Mouse (Mus musculus) intestine, postnatal 0 days (tissue): ENCODE data around the gene Olfr986. TPM values are rescaled to one million over a fixed set of nuclear protein-coding genes. Genes with fewer than 3 reads are reported as not detected.

Source experiments
- ATAC-seq: fragments of 200-750 bp; cut with Nextera tagmentation; 2 replicates; pipeline ENCODE4 v1.8.0; 2017; ENCODE audit warnings: mild to moderate bottlenecking, moderate TSS enrichment, moderate library complexity
- H3K27ac ChIP-seq: fragments of 300-500 bp; sonication (generic); 2 replicates; pipeline ENCODE4 v1.5.1; 2014; ENCODE audit warnings: mild to moderate bottlenecking, low read depth, low read length, moderate library complexity
- H3K27me3 ChIP-seq: fragments of 300-500 bp; sonication (generic); replicated peaks from 2 replicates; pipeline ENCODE4 v1.6.1; 2014; ENCODE audit warnings: low read length, mixed read lengths; ENCODE audit not compliant: control insufficient read depth, insufficient read depth
- H3K36me3 ChIP-seq: fragments of 300-500 bp; sonication (generic); 2 replicates; pipeline ENCODE4 v1.6.1; 2014; ENCODE audit warnings: mild to moderate bottlenecking, moderate library complexity; ENCODE audit not compliant: control insufficient read depth, insufficient read depth
- H3K4me1 ChIP-seq: fragments of 300-500 bp; sonication (generic); replicated peaks from 2 replicates; pipeline ENCODE4 v1.6.1; 2014; ENCODE audit warnings: antibody characterized with exemption, low read length, mixed read lengths; ENCODE audit not compliant: control insufficient read depth, insufficient read depth
- H3K4me2 ChIP-seq: fragments of 300-500 bp; sonication (generic); replicated peaks from 2 replicates; pipeline ENCODE4 v1.6.1; 2014; ENCODE audit warnings: low read depth, mild to moderate bottlenecking, moderate library complexity
- H3K4me3 ChIP-seq: fragments of 300-500 bp; sonication (generic); 2 replicates; pipeline ENCODE4 v1.5.1; 2014; ENCODE audit warnings: low read depth, low read length
- H3K9ac ChIP-seq: fragments of 300-500 bp; sonication (generic); 2 replicates; pipeline ENCODE4 v1.6.1; 2014; ENCODE audit warnings: mild to moderate bottlenecking, low read depth, low read length
- H3K9me3 ChIP-seq: fragments of 300-500 bp; sonication (generic); 2 replicates; pipeline ENCODE4 v1.6.1; 2016; ENCODE audit warnings: mixed run types; ENCODE audit not compliant: control insufficient read depth
- CTCF ChIP-seq: sonication (generic); IDR thresholded peaks from 2 replicates; pipeline ENCODE4 v1.5.1; 2016; ENCODE audit warnings: low read depth, mild to moderate bottlenecking, control low read depth, antibody characterized with exemption, moderate library complexity
- WGBS: fragments of 180-500 bp; shearing (Covaris S2); extraction: QIAGEN DNeasy Blood & Tissue Kit; methylation state at CpG from one replicate; pipeline ENCODE4 v1.1.7; 2014; 5-methylcytosine and 5-hydroxymethylcytosine counted together
- polyA plus RNA-seq: library from polyadenylated mRNA; unstranded; fragments of >200 nt; fragmentation: Nextera tagmentation; extraction: Ambion mirVana; gene quantifications from 2 replicates; pipeline ENCODE4 v1.2.1, GENCODE M21; 2015

Gene Olfr986
- polyA plus RNA-seq, 1 experiment from 2014 or later, result not detected

DNA sequence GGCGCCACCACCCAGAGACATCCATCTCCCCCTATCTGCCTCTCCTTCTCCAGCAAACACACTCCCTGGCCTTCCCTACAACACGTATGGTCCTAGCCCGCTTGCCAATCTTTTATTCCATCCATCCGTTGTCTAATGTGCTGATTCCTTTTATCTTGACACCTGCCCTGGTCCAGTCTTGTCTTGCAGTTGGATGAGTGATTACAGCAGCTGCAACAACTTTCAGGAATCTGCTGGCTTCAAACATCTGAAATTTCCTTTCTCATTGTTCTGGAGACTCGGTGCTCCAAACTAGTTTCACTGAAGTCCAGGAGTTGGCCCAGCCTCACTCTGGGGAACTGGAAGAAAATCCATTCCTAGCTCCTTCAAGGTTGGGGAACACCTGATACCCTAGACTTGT lies 48.8 kb downstream of the Olfr986 start:
- no peak for TF ChIP-seq CTCF
- Histone ChIP-seq H3K27me3 (no peaks in the 10 kb centered on the region; the same call in 1 of the 2 replicates), H3K9me3 (no peaks in the 10 kb centered on the region), H3K36me3 (no peaks in the 10 kb centered on the region), H3K27ac (no peak overlapping the region), H3K9ac (no peak overlapping the region), H3K4me3 (no peak overlapping the region), H3K4me2 (no peak overlapping the region), H3K4me1 (no peaks in the 10 kb centered on the region)
- no peak for ATAC-seq
- 79% methylated on average over 5 of the region's 5 CpGs for WGBS

DNA sequence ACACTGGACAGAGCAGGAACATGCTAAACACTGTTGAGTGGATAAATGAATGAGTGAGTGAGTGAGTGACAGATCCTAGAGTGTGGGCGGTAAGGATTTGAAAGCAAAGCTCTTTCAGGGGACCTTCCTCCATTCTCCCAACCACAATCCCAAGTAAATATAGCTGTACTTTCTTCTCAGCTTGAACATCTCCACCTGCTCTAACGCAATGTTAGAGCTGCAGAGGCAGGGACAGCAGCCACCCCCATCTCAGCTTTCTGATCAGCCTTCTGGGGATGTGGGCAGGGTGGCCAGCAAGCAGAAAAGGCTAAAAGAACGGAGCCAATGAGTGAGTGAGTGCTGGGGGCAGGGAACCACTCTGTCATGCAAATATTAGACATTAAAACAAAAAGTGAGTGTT lies 50.3 kb downstream of the Olfr986 start:
- no peak for ATAC-seq
- no peak overlapping the region for H3K4me3 ChIP-seq
- 78% methylated on average over 3 of the region's 3 CpGs for WGBS
- no peaks in the 10 kb centered on the region for H3K36me3 ChIP-seq
- no peaks in the 10 kb centered on the region for H3K27me3 ChIP-seq
- no peaks in the 10 kb centered on the region for H3K4me1 ChIP-seq
- H3K4me2 ChIP-seq, result no peak overlapping the region
- no peak for TF ChIP-seq CTCF
- H3K27ac ChIP-seq, result no peak overlapping the region
- H3K9me3 ChIP-seq, result no peaks in the 10 kb centered on the region
- no peak overlapping the region for H3K9ac ChIP-seq

DNA sequence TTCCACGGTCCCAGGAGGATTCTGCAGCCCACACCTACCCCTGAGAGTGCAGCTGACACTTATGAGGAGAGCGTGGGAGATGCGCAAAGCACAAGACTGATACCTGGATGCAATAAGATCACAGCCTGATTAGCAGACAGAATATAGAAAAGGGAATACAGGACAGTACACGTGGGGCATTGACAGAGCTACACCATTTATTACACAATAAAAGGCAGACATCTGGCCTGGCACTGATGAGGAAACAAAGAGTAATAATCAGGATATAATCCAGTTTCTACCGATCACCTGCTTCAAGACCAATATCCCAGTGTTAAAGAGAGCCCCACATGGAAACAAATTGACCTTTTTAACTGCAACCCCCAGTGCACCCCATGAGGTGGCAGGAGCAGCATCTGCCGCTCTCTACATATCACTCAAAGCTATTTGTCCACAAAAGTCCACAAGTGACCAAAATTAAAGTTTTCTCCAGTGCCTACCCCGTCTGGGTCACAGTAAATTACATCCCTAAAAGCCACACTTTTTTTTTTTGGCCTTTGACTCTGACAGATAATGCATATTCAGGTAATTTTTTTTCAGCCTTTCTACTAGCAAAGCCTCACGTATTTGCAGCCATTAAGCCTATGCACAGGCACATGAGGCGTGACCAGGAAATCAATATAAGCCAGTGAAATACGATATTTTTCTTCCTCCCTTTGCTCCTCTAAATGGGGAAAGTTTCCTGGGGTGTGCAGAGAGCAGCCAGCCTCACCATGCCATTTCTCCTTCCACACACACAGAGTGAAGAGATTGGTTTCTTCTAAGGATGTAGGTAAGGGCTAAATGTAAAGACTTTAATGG lies 53.7 kb downstream of the Olfr986 start:
- Histone ChIP-seq H3K27ac (no peak overlapping the region), H3K9me3 (no peaks in the 10 kb centered on the region), H3K4me3 (no peak overlapping the region), H3K4me1 (no peaks in the 10 kb centered on the region), H3K9ac (no peak overlapping the region), H3K4me2 (no peak overlapping the region), H3K27me3 (no peaks in the 10 kb centered on the region), H3K36me3 (no peaks in the 10 kb centered on the region)
- WGBS, result 47% methylated on average over 10 of the region's 10 CpGs
- ATAC-seq, result peak; percentile 32; the same call in 1 of the 2 replicates
- no peak for TF ChIP-seq CTCF

DNA sequence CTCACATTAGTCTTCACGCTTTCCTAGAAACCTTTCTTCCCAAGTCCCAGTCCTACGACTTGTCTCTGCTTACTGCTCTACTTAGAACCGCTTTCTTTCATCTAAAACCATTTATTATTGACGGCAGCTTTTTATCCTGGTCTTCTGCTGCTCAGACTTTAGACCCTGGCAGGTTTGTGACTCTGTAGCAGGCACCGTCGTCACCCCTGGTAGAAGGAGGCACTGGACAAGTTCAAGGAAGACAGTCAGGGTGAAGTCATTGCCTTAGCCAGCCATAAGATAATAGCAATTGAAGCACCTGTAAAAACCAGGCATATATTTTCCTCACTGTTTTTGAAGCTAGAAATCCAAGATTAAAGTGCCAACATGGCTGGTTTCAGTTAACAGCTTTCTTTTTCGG lies 54.5 kb downstream of the Olfr986 start:
- Histone ChIP-seq H3K9me3 (no peaks in the 10 kb centered on the region), H3K27me3 (no peaks in the 10 kb centered on the region)
- WGBS, result 61% methylated on average over 7 of the region's 7 CpGs

More for the DNA sequence above, 54.5 kb downstream of the Olfr986 start:
- ATAC-seq, result peak; percentile 51; the same call in 1 of the 2 replicates
- H3K36me3 ChIP-seq, result no peaks in the 10 kb centered on the region
- H3K4me2 ChIP-seq, result no peak overlapping the region
- TF ChIP-seq CTCF, result no peak
- H3K9ac ChIP-seq, result no peak overlapping the region
- H3K4me1 ChIP-seq, result no peaks in the 10 kb centered on the region
- no peak overlapping the region for H3K4me3 ChIP-seq
- no peak overlapping the region for H3K27ac ChIP-seq

Other genes starting within 250 kb of the Olfr986 start
- gene Olfr974, start 243.4 kb upstream of the Olfr986 start, polyA plus RNA-seq, result not detected in 2 replicates
- not detected in 2 replicates for gene Olfr975, start 228.9 kb upstream of the Olfr986 start, polyA plus RNA-seq
- gene Olfr976, start 219.8 kb upstream of the Olfr986 start, polyA plus RNA-seq, result not detected in 2 replicates
- gene Olfr978, start 188.8 kb upstream of the Olfr986 start, polyA plus RNA-seq, result not detected in 2 replicates
- gene Olfr979, start 177.5 kb upstream of the Olfr986 start, polyA plus RNA-seq, result not detected in 2 replicates
- gene Olfr980, start 171.3 kb upstream of the Olfr986 start, polyA plus RNA-seq, result not detected in 2 replicates
- not detected in 2 replicates for gene Olfr981, start 159.5 kb upstream of the Olfr986 start, polyA plus RNA-seq
- gene Olfr982, start 107.1 kb upstream of the Olfr986 start, polyA plus RNA-seq, result not detected in 2 replicates
- not detected in 2 replicates for gene Olfr983, start 87.3 kb upstream of the Olfr986 start, polyA plus RNA-seq
- not detected in 2 replicates for gene Olfr984, start 66.7 kb upstream of the Olfr986 start, polyA plus RNA-seq
- not detected in 2 replicates for gene Olfr985, start 50.7 kb upstream of the Olfr986 start, polyA plus RNA-seq
- gene Tmem225, start 32.8 kb upstream of the Olfr986 start, polyA plus RNA-seq, result not detected in 2 replicates
- gene Zfp202, start 11.4 kb downstream of the Olfr986 start, polyA plus RNA-seq, result 1.1 TPM in 2 replicates
- gene Scn3b, start 88.3 kb downstream of the Olfr986 start, polyA plus RNA-seq, result 1.8 and 2.4 TPM in 2 replicates